Mouse (Mus musculus): Measurements from ENCODE around the gene Clspn. TPM values are rescaled to one million over a fixed set of nuclear protein-coding genes. Genes with fewer than 3 reads are reported as not detected.
A peak's percentile ranks its signal among the peaks of the same experiment; 100 is the strongest.

Gene Clspn
- polyA plus RNA-seq, 1 experiment, result 11.4 TPM

DNA sequence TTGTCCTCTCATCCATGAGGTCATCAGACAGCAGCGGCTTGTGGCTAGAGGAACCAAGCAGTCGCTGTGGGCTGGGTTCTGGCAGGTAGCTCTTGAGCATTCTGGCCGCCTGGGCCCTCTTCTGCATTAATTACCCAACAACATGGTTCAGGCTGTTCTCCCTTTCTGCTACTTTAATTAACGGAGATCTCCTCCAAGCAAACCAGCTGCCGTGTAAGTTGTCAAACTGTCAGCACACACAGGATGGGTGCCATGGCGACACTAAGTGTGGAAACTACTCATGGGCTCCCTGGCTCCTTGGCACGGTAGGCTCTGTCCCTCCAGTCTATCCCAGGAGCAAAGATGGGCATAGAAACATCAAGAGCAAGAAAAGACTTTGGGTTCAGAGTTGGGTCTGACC lies 82.6 kb downstream of the Clspn start:
- Histone ChIP-seq H3K4me3 (ENCODE audit: insufficient read depth, poor library complexity, severe bottlenecking) (no peak overlapping the region), H3K36me3 (ENCODE audit: control insufficient read depth, insufficient read depth) (no peaks in the 10 kb centered on the region), H3K79me2 (ENCODE audit: control insufficient read depth, insufficient read depth) (no peaks in the 10 kb centered on the region), H3K27me3 (ENCODE audit: control insufficient read depth, insufficient read depth, insufficient read length) (peaks cover 54% of the 10 kb centered on the region), H3K79me3 (ENCODE audit: low read depth) (no peaks in the 10 kb centered on the region), H3ac (ENCODE audit: control insufficient read depth, insufficient read length, low read depth) (no peak overlapping the region)
- TF ChIP-seq FOSL1 (IDR thresholded peaks at IDR 0.05; ENCODE audit: insufficient read depth, low read length, poor library complexity, severe bottlenecking) (no peak), CTCF (IDR thresholded peaks at IDR 0.05; ENCODE audit: control insufficient read depth, insufficient read depth, insufficient read length) (no peak), MYOG (IDR thresholded peaks at IDR 0.05; ENCODE audit: control insufficient read depth, extremely low read depth, insufficient read length) (no peak), USF1 (IDR thresholded peaks at IDR 0.05; ENCODE audit: low read depth) (no peak), MYOD1 (IDR thresholded peaks at IDR 0.05; ENCODE audit: control insufficient read depth, insufficient read length, low read depth) (no peak), MAX (IDR thresholded peaks at IDR 0.05) (no peak)

DNA sequence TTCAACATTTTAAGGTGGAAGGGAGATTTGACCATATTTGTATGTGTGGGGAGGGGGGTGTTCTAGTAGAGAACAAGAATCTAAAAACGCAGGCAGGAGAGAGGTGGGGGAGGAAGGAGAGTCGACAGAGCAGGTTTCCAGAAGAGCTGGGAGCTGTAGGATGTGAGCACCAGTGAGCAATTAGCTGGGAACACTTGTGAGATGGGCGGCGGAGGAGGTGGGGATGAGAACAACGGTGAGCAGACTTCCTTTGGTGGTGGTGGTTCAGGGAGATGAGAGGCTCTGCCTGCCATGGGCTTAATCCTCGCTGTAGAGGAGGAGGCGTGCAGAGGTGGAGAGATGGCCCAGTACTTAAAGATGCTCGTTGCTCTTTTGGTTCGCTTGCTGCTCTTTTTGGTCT lies 85.2 kb downstream of the Clspn start:
- H3K36me3 ChIP-seq (ENCODE audit: control insufficient read depth, insufficient read depth), result no peaks in the 10 kb centered on the region
- H3K79me3 ChIP-seq (ENCODE audit: low read depth), result no peaks in the 10 kb centered on the region
- no peak for TF ChIP-seq CEBPB (IDR thresholded peaks at IDR 0.05; ENCODE audit: low read depth)
- TF ChIP-seq MYOG (IDR thresholded peaks at IDR 0.05; ENCODE audit: control insufficient read depth, extremely low read depth, insufficient read length), result no peak
- TF ChIP-seq MAX (IDR thresholded peaks at IDR 0.05), result no peak
- no peak for TF ChIP-seq CTCF (IDR thresholded peaks at IDR 0.05; ENCODE audit: control insufficient read depth, insufficient read depth, insufficient read length)
- TF ChIP-seq MYOD1 (IDR thresholded peaks at IDR 0.05; ENCODE audit: control insufficient read depth, insufficient read length, low read depth), result no peak
- H3K27me3 ChIP-seq (ENCODE audit: control insufficient read depth, insufficient read depth, insufficient read length), result peaks cover 42% of the 10 kb centered on the region
- no peak overlapping the region for H3K4me3 ChIP-seq (ENCODE audit: insufficient read depth, poor library complexity, severe bottlenecking)
- no peaks in the 10 kb centered on the region for H3K79me2 ChIP-seq (ENCODE audit: control insufficient read depth, insufficient read depth)
- no peak overlapping the region for H3ac ChIP-seq (ENCODE audit: control insufficient read depth, insufficient read length, low read depth)

Small RNA genes lying within 50 kb of the gene (microRNA-seq; reads per million reads assigned to microRNA genes)
- 0.60 reads per million, percentile 12 among the genes with 10 or more reads in this experiment for gene Mir7119 (ENCODE audit: borderline microRNAs expressed)

Other genes starting within 250 kb of the Clspn start
- gene Adprhl2, start 235.2 kb upstream of the Clspn start, polyA plus RNA-seq (2012; fragmentation: generic; extraction: Trizol), result 46.2 TPM
- 0.40 TPM for gene Tekt2, start 231.2 kb upstream of the Clspn start, polyA plus RNA-seq (2012; fragmentation: generic; extraction: Trizol)
- 5.2 TPM for gene Ago3, start 127.4 kb upstream of the Clspn start, polyA plus RNA-seq (2012; fragmentation: generic; extraction: Trizol)
- gene Ago1, start 88.4 kb upstream of the Clspn start, polyA plus RNA-seq (2012; fragmentation: generic; extraction: Trizol), result 9.2 TPM
- gene Ago4, start 23.5 kb upstream of the Clspn start, polyA plus RNA-seq (2012; fragmentation: generic; extraction: Trizol), result 0.01 TPM
- gene 5730409E04Rik, start 52.9 kb downstream of the Clspn start, polyA plus RNA-seq (2012; fragmentation: generic; extraction: Trizol), result 2.4 TPM
- gene Psmb2, start 120.7 kb downstream of the Clspn start, polyA plus RNA-seq (2012; fragmentation: generic; extraction: Trizol), result 243 TPM
- not detected for gene Tfap2e, start 179.3 kb downstream of the Clspn start, polyA plus RNA-seq (2012; fragmentation: generic; extraction: Trizol)
- 42.4 TPM for gene Ncdn, start 196.5 kb downstream of the Clspn start, polyA plus RNA-seq (2012; fragmentation: generic; extraction: Trizol)
- 20.2 TPM for gene AU040320, start 196.6 kb downstream of the Clspn start, polyA plus RNA-seq (2012; fragmentation: generic; extraction: Trizol)